Mouse (Mus musculus) cerebellum, adult 2 months (tissue): ENCODE measurements around the gene Cers6.

ENCODE experiments used
- CTCF ChIP-seq: fragments of 200-500 bp; IDR thresholded peaks from 2 replicates; pipeline ENCODE4 v1.5.1; 2011; ENCODE audit warnings: low read depth, mild to moderate bottlenecking, control low read depth, low read length, moderate library complexity, borderline replicate concordance; ENCODE audit not compliant: insufficient read depth
- POLR2A ChIP-seq: fragments of 200-500 bp; IDR thresholded peaks from 2 replicates; pipeline ENCODE4 v1.6.1; 2011; ENCODE audit warnings: low read length, control low read depth, borderline replicate concordance; ENCODE audit not compliant: insufficient read depth

DNA sequence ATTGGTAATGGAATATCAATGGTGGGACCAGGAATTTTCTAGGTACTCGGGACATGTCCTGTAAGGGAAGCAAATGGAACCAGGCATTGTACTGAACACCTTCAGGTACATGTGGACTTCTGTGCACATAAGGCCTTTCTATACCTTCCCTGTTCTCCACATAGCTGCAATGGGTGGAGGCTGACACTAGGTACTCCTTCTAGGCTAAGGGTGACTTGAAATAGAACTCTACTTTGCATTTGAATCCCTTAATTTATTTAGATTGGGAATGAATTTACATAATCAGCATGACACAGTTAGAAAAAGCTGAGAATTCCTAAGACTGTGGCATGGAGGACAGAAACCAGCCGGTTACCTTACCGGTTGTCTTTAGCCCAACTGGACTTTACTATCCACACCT lies 186.6 kb downstream of the Cers6 start:
- TF ChIP-seq CTCF (no peak), POLR2A (no peak)
